Mouse (Mus musculus) kidney, postnatal 0 days (tissue): Measurements from ENCODE around the gene Clec2g. TPM values are rescaled to one million over a fixed set of nuclear protein-coding genes. Genes with fewer than 3 reads are reported as not detected.
"Not testable (repeated sequence)": the region's sequence is repeated elsewhere in the genome, so short reads cannot be mapped to it uniquely, and the experiment has no call there.

Experiments used
- ATAC-seq: fragments of 200-750 bp; cut with Nextera tagmentation; replicated peaks from 2 replicates; pipeline ENCODE4 v1.8.0; 2017; ENCODE audit warnings: low read depth, moderate number of reproducible peaks, moderate TSS enrichment, moderate library complexity; ENCODE audit not compliant: low FRiP score
- DNase-seq: peaks from one replicate; pipeline ENCODE4 v3.0.0-alpha.2; 2016; ENCODE audit warnings: low spot score
- H3K27ac ChIP-seq: fragments of 300-500 bp; sonication (generic); 2 replicates; pipeline ENCODE4 v1.5.1; 2014; ENCODE audit warnings: mild to moderate bottlenecking
- H3K27me3 ChIP-seq: fragments of 300-500 bp; sonication (generic); 2 replicates; pipeline ENCODE4 v1.6.1; 2014; ENCODE audit warnings: low read length, mixed read lengths; ENCODE audit not compliant: insufficient read depth
- H3K36me3 ChIP-seq: fragments of 300-500 bp; sonication (generic); 2 replicates; pipeline ENCODE4 v1.6.1; 2014; ENCODE audit warnings: low read length, mixed read lengths; ENCODE audit not compliant: insufficient read depth
- H3K4me1 ChIP-seq: fragments of 300-500 bp; sonication (generic); replicated peaks from 2 replicates; pipeline ENCODE4 v1.6.1; 2014; ENCODE audit warnings: antibody characterized with exemption, low read length, mixed read lengths; ENCODE audit not compliant: insufficient read depth
- H3K4me2 ChIP-seq: fragments of 300-500 bp; sonication (generic); 2 replicates; pipeline ENCODE4 v1.6.1; 2014; ENCODE audit warnings: mild to moderate bottlenecking, low read length, moderate library complexity, mixed read lengths
- H3K4me3 ChIP-seq: fragments of 300-500 bp; sonication (generic); replicated peaks from 2 replicates; pipeline ENCODE4 v1.5.1; 2014; ENCODE audit warnings: low read depth, low read length
- H3K9ac ChIP-seq: fragments of 300-500 bp; sonication (generic); 2 replicates; pipeline ENCODE4 v1.6.1; 2014; ENCODE audit warnings: low read depth, low read length
- H3K9me3 ChIP-seq: fragments of 300-500 bp; sonication (generic); replicated peaks from 2 replicates; pipeline ENCODE4 v1.6.1; 2016; ENCODE audit warnings: low read length, inconsistent platforms, mixed read lengths
- CTCF ChIP-seq: IDR thresholded peaks from 2 replicates; pipeline ENCODE4 v1.5.1; 2016; ENCODE audit warnings: antibody characterized with exemption, low read depth, mild to moderate bottlenecking, moderate library complexity
- whole genome bisulfite sequencing: fragments of 180-500 bp; shearing (Covaris S2); extraction: QIAGEN DNeasy Blood & Tissue Kit; methylation state at CpG from one replicate; pipeline ENCODE4 v1.1.7; 2014; 5-methylcytosine and 5-hydroxymethylcytosine counted together
- polyA plus RNA-seq: library from polyadenylated mRNA; unstranded; fragments of >200 nt; fragmentation: Nextera tagmentation; extraction: Ambion mirVana; gene quantifications from 2 replicates; pipeline ENCODE4 v1.2.1, GENCODE M21; 2015

Gene Clec2g
- polyA plus RNA-seq, 1 experiment from 2014 or later: not detected

DNA sequence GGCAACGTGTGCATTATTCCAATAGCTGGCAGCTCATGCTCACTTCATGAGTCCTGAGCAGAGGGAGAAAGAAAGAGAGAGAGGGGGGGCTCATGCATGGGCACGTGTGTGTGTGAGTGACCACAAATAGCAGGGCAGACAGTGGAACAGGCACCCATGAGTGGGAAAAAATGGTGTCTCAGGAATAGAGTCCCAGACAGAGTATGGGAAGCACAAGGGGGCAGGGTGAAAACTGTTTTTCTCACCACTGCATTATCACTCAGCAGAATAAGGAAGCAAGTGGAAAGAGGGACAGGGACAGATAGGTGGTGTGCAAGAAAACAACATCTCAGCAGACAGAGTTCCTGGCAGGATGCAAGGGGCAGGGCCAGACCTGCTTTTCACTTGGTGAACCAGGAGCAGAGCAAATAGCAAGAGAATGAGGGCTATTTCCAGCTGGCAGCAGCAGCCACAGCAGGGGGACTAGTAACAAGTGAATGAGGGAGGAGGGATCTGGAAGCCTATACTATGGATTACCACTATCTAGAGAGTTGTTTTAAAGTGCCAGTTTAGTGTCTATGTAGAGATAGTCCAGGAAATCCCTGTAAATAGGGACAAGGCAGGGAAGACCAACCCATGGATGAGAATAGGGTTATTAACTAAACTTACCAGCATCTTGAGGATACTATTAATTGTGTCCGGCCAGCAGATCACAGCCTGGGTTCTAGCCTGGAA lies 62.0 kb downstream of the Clec2g start:
- H3K27me3 ChIP-seq: no peaks in the 10 kb centered on the region
- H3K4me3 ChIP-seq: no peak overlapping the region
- no peak overlapping the region for H3K9ac ChIP-seq
- no peak for DNase-seq
- peak overlapping the region; percentile 62; the same call in 1 of the 2 replicates for H3K27ac ChIP-seq
- WGBS: 70% methylated on average over 3 of the region's 3 CpGs
- H3K4me1 ChIP-seq: peaks cover 5% of the 10 kb centered on the region; the same call in 1 of the 2 replicates
- ATAC-seq: no peak
- H3K36me3 ChIP-seq: no peaks in the 10 kb centered on the region
- no peaks in the 10 kb centered on the region for H3K9me3 ChIP-seq
- peak overlapping the region; percentile 38 for H3K4me2 ChIP-seq
- TF ChIP-seq CTCF: no peak

DNA sequence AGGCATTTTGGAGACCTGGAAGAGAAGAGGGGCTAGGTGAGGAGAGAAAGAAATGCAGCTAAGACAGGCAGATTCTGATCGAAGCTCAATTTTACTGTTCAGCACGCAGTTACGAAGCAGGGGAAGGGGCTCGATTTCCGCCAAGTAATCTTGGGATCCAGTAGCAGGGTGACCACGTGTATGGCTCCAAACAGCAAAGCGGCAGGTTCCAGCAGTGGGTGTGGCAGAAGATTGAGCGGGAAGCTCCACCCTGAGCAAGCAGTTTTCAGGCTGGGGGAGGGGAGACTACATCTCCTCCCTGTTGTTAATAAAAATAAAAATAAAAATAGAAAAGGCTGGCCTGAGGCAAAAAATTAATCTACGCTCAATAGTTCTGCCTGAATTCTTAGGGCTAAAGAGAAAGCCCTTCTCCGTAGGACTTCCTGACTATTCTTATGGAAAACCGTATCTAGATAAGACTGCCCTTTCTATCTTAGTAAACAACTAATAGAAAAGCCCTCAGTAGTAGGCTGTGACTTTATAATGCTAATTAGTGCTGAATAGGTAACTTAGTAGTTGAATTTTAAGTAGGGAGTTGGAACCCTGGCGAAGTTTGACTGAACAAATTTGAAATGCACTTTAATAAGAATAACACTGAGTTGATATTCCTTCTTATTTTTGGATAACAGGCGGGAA lies 62.7 kb downstream of the Clec2g start:
- DNase-seq: no peak
- ATAC-seq: no peak
- no peaks in the 10 kb centered on the region for H3K27me3 ChIP-seq
- peak overlapping the region; percentile 38 for H3K4me2 ChIP-seq
- H3K9me3 ChIP-seq: no peaks in the 10 kb centered on the region
- TF ChIP-seq CTCF: no peak
- no peak overlapping the region for H3K4me3 ChIP-seq
- H3K36me3 ChIP-seq: no peaks in the 10 kb centered on the region
- peaks cover 5% of the 10 kb centered on the region; the same call in 1 of the 2 replicates for H3K4me1 ChIP-seq
- H3K9ac ChIP-seq: no peak overlapping the region
- 57% methylated on average over 13 of the region's 13 CpGs for whole genome bisulfite sequencing
- peak overlapping the region; percentile 62; the same call in 1 of the 2 replicates for H3K27ac ChIP-seq

DNA sequence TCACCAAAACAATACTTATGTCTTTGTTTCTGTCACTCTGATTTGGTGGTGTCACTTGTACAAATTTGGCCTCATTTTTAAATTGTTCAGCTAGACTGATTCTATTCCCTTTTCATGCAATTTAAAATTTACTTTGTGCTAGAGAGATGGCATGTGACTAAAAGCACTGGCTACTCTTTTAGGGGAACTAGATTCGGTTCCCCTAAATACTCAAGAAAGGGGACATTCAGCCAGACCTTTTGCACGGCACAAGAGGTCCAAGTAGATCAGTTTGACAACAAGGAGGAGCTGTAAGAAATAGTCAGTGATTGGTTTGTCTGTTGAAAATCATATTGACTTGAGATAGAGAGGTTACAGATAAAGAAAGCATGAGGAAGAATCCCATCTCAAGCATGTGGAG lies 67.2 kb downstream of the Clec2g start:
- TF ChIP-seq CTCF: no peak
- Histone ChIP-seq H3K36me3 (no peaks in the 10 kb centered on the region), H3K4me2 (no peak overlapping the region), H3K4me3 (no peak overlapping the region), H3K27ac (no peak overlapping the region), H3K27me3 (no peaks in the 10 kb centered on the region), H3K9me3 (no peaks in the 10 kb centered on the region), H3K4me1 (0 out of 2 replicates have a peak, but pooled peaks cover 5% of the 10 kb centered on the region), H3K9ac (no peak overlapping the region)
- no peak for ATAC-seq
- no peak for DNase-seq
- WGBS: 90% methylated on average over 2 of the region's 2 CpGs

DNA sequence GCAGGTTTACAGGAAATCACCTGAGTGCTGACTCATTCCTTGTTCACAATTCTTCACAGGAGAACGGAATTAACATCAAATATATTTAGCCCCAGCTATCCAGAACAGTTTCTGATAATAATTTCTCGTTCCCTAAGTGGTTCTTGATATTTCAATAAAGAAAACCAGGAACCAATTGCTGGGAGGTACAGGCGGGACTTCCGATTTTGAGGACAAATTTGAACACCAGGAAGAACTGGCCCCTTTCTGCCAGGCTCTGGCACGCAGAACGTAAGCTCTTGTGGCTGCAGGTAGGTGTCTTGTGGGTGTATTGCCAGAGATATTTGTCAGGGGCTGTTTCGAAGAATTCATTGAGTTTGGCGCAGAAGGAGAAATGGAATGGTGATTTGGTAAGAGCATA lies 74.4 kb downstream of the Clec2g start:
- Histone ChIP-seq H3K4me2 (no peak overlapping the region), H3K9ac (no peak overlapping the region), H3K9me3 (no peaks in the 10 kb centered on the region), H3K4me3 (no peak overlapping the region), H3K4me1 (no peaks in the 10 kb centered on the region), H3K36me3 (no peaks in the 10 kb centered on the region), H3K27ac (no peak overlapping the region), H3K27me3 (no peaks in the 10 kb centered on the region)
- no peak for TF ChIP-seq CTCF
- WGBS: 87% methylated on average over 8 of the region's 8 CpGs
- no peak for DNase-seq
- no peak for ATAC-seq

DNA sequence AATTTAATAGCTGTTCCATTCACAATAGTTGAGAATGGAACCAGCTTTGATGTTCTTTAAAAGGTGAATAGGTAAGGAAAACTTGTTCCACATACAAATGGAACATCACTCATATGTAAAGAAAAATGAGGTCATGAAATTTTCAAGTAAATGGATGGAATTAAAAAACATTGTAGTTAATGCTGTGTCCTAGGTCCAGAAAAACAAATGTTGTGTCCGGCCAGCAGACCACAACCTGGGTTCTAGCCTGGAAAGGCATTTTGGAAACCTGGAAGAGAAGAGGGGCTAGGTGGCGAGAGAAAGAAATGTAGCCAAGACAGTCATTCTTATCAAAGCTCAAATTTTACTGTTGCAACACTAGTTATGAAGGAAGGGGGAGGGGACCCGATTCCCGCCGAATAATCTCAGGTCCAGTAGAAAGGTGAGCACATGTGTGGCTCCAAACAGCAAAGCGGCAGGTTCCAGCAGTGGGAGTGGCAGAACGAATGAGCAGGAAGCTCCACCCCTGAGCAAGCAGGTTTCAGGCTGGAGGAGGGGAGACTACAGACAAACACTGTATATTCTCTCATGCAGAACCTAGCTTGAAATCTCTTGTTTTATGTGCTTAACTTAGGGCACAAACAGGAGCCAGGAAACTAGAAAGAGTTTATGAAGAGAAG lies 75.8 kb downstream of the Clec2g start:
- not testable (repeated sequence) for H3K36me3 ChIP-seq, H3K9me3 ChIP-seq, H3K4me3 ChIP-seq, H3K4me2 ChIP-seq, H3K27ac ChIP-seq, H3K27me3 ChIP-seq, H3K9ac ChIP-seq, DNase-seq, H3K4me1 ChIP-seq
- peak; percentile 78; the same call in 1 of the 2 replicates for ATAC-seq
- WGBS: 63% methylated on average over 7 of the region's 7 CpGs

DNA sequence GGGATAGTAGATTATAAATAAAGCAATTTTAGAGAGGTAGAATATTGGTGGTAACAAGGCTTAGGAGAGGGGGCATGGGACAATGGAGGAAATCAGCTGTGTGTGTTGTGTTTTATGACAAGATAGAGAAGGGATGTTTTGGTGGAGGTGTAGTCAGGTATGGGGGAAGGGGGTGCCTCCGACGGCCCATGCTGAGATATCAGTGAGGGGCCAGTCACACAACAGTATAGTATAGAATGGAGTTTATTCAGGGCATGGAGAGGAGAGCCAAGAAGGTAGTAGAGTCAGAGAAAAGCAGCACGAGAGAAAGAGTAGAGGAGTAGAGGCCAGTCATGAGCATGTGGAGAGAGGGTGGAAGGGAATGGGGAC lies 76.3 kb downstream of the Clec2g start:
- WGBS: 86% methylated on average over 3 of the region's 3 CpGs
- DNase-seq (no peak), ATAC-seq (peak; percentile 21; the same call in 1 of the 2 replicates)
- peak overlapping the region; percentile 57; the same call in 1 of the 2 replicates for H3K27ac ChIP-seq
- no peak overlapping the region for H3K9ac ChIP-seq
- no peak overlapping the region for H3K4me3 ChIP-seq
- H3K27me3 ChIP-seq: no peaks in the 10 kb centered on the region
- no peak for TF ChIP-seq CTCF
- H3K36me3 ChIP-seq: no peaks in the 10 kb centered on the region
- H3K4me1 ChIP-seq: no peaks in the 10 kb centered on the region
- no peaks in the 10 kb centered on the region for H3K9me3 ChIP-seq
- H3K4me2 ChIP-seq: no peak overlapping the region

DNA sequence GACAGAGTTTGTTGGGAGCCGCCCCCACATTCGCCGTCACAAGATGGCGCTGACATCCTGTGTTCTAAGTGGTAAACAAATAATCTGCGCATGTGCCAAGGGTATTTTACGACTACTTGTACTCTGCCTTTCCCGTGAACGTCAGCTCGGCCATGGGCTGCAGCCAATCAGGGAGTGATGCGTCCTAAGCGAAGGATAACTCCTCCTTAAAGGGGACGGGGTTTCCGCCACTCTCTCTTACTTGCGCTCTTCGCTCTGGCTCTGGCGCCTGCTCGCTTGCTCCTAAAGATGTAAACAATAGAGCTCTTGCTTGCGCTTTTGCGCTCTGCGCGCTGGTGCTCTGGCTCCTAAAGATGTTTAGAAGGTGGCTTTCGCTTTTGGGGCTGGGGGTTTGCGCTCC lies 77.8 kb downstream of the Clec2g start:
- DNase-seq, H3K4me3 ChIP-seq, H3K9ac ChIP-seq, H3K27me3 ChIP-seq, H3K4me2 ChIP-seq, H3K36me3 ChIP-seq, H3K9me3 ChIP-seq, H3K27ac ChIP-seq, ATAC-seq, H3K4me1 ChIP-seq: not testable (repeated sequence)
- over 99% methylated on average over 18 of the region's 23 CpGs for WGBS
